Comparison of ENCODE assay signal across 8 mouse cellular contexts in genomic region chr2:44927482-44927811, GRCm38 (mm10). TPM values are rescaled to one million over a fixed set of nuclear protein-coding genes. Genes with fewer than 3 reads are reported as not detected.
DNase-seq lines count a peak whose midpoint lies in the region; ATAC-seq and TF ChIP-seq lines count a peak whose summit lies in the region.

Gene Gtdc1, minus strand, starts transcription at chr2:44927657.

- peaks cover 42% of the 10 kb centered on the region for H3K4me1 ChIP-seq in erythroblast, embryonic 14.5 days (ENCODE audit: control insufficient read depth)
- peaks cover 37% of the 10 kb centered on the region for H3K4me1 ChIP-seq in G1E (ENCODE audit: insufficient read depth, low read depth, low read length)
- H3K4me1 ChIP-seq in forebrain, embryonic 15.5 days, result peaks cover 15% of the 10 kb centered on the region
- peaks cover 4% of the 10 kb centered on the region; the same call in 1 of the 2 replicates for H3K4me1 ChIP-seq in hindbrain, embryonic 14.5 days (replicated peaks; ENCODE audit: control insufficient read depth, insufficient read depth, low read length)
- H3K4me1 ChIP-seq in liver, postnatal 0 days (ENCODE audit: insufficient read depth), result peaks cover 15% of the 10 kb centered on the region

- H3K9me3 ChIP-seq in erythroblast, embryonic 14.5 days (ENCODE audit: control insufficient read depth, low read length), result no peaks in the 10 kb centered on the region
- no peaks in the 10 kb centered on the region for H3K9me3 ChIP-seq in G1E (replicated peaks)
- H3K9me3 ChIP-seq in forebrain, embryonic 15.5 days, result no peaks in the 10 kb centered on the region
- H3K9me3 ChIP-seq in hindbrain, embryonic 14.5 days (ENCODE audit: control insufficient read depth, low read length), result no peaks in the 10 kb centered on the region
- no peaks in the 10 kb centered on the region for H3K9me3 ChIP-seq in liver, postnatal 0 days (ENCODE audit: low read length)

- H3K4me2 ChIP-seq in forebrain, embryonic 15.5 days (replicated peaks), result peak within 1 kb of the TSS; percentile 86
- H3K4me2 ChIP-seq in hindbrain, embryonic 14.5 days (replicated peaks), result peak within 1 kb of the TSS; percentile 70
- peak within 1 kb of the TSS; percentile 95 for H3K4me2 ChIP-seq in liver, postnatal 0 days (ENCODE audit: low read depth, low read length)

- peaks cover 2% of the 10 kb centered on the region for H3K36me3 ChIP-seq in erythroblast, embryonic 14.5 days (ENCODE audit: control insufficient read depth)
- no peaks in the 10 kb centered on the region for H3K36me3 ChIP-seq in G1E (replicated peaks)
- no peaks in the 10 kb centered on the region for H3K36me3 ChIP-seq in forebrain, embryonic 15.5 days
- H3K36me3 ChIP-seq in hindbrain, embryonic 14.5 days (replicated peaks; ENCODE audit: control insufficient read depth, insufficient read depth), result no peaks in the 10 kb centered on the region
- no peaks in the 10 kb centered on the region for H3K36me3 ChIP-seq in liver, postnatal 0 days (replicated peaks; ENCODE audit: insufficient read depth, low read length)

- ATAC-seq in erythroblast, adult 5-6 weeks (replicated peaks; ENCODE audit: low FRiP score, poor library complexity, severe bottlenecking), result no peak
- ATAC-seq in G1E (ENCODE audit: extremely low read depth, insufficient number of reproducible peaks, low FRiP score, poor library complexity, severe bottlenecking), result no peak
- ATAC-seq in forebrain, embryonic 15.5 days (replicated peaks), result no peak
- no peak for ATAC-seq in hindbrain, embryonic 14.5 days (ENCODE audit: low FRiP score)
- peak; percentile 20 for ATAC-seq in liver, postnatal 0 days

- peak within 1 kb of the TSS; percentile 93 for H3K27ac ChIP-seq in forebrain, embryonic 15.5 days (replicated peaks)
- H3K27ac ChIP-seq in hindbrain, embryonic 14.5 days, result peak within 1 kb of the TSS; percentile 89
- peak within 1 kb of the TSS; percentile 99 for H3K27ac ChIP-seq in liver, postnatal 0 days (ENCODE audit: low read depth)

- peak within 1 kb of the TSS; percentile 95 for H3K4me3 ChIP-seq in erythroblast, embryonic 14.5 days (replicated peaks)
- peak within 1 kb of the TSS; percentile 86 for H3K4me3 ChIP-seq in G1E (ENCODE audit: low read depth, low read length)
- peak within 1 kb of the TSS; percentile 78 for H3K4me3 ChIP-seq in forebrain, embryonic 15.5 days
- peak within 1 kb of the TSS; percentile 66 for H3K4me3 ChIP-seq in hindbrain, embryonic 14.5 days (replicated peaks; ENCODE audit: low read length)
- peak within 1 kb of the TSS; percentile 87 for H3K4me3 ChIP-seq in liver, postnatal 0 days (ENCODE audit: low read depth, low read length)

- under 1% methylated on average over 22 of the region's 27 CpGs for WGBS in forebrain, embryonic 15.5 days
- WGBS in hindbrain, embryonic 14.5 days, result under 1% methylated on average over 25 of the region's 27 CpGs
- WGBS in liver, postnatal 0 days (ENCODE audit: insufficient replicate concordance), result 0% methylated on average over 20 of the region's 27 CpGs

- no peak for TF ChIP-seq EP300 in liver, postnatal 0 days (IDR thresholded peaks at IDR 0.05; ENCODE audit: low read depth)

- no peaks in the 10 kb centered on the region for H3K27me3 ChIP-seq in erythroblast, embryonic 14.5 days (ENCODE audit: control insufficient read depth)
- no peaks in the 10 kb centered on the region for H3K27me3 ChIP-seq in G1E (ENCODE audit: insufficient read depth, low read length)
- H3K27me3 ChIP-seq in forebrain, embryonic 15.5 days, result no peaks in the 10 kb centered on the region
- no peaks in the 10 kb centered on the region for H3K27me3 ChIP-seq in hindbrain, embryonic 14.5 days (ENCODE audit: control insufficient read depth, insufficient read depth, low read length)
- H3K27me3 ChIP-seq in liver, postnatal 0 days (ENCODE audit: insufficient read depth, low read length), result no peaks in the 10 kb centered on the region

- no peak for DNase-seq in G1E (ENCODE audit: low spot score)
- DNase-seq in hindbrain, embryonic 14.5 days (ENCODE audit: low spot score), result no peak
- DNase-seq in liver, postnatal 0 days, result no peak
- DNase-seq in right cerebral cortex, postnatal 14 days, result no peak
- no peak for DNase-seq in cerebellum, postnatal 4 days (ENCODE audit: low spot score in 2 of 2)

- H3K9ac ChIP-seq in forebrain, embryonic 15.5 days (replicated peaks), result peak within 1 kb of the TSS; percentile 87
- H3K9ac ChIP-seq in hindbrain, embryonic 14.5 days, result peak within 1 kb of the TSS; percentile 76
- H3K9ac ChIP-seq in liver, postnatal 0 days (replicated peaks), result peak within 1 kb of the TSS; percentile 89

- TF ChIP-seq CTCF in G1E (IDR thresholded peaks at IDR 0.05; ENCODE audit: low read depth, low read length), result no peak
- no peak for TF ChIP-seq CTCF in liver, postnatal 0 days (IDR thresholded peaks at IDR 0.05; ENCODE audit: low read depth)

RNA-seq across cellular contexts. Expression of gene Gtdc1, which starts in this region (rescaled TPM):
- 0.21 and 0.52 TPM in 2 replicates for polyA plus RNA-seq in erythroblast, embryonic 14.5 days (2012)
- total RNA-seq in erythroblast, adult 5-6 weeks (2015; ENCODE audit: low replicate concordance), result 6.1 and 13.3 TPM in 2 replicates
- total RNA-seq in erythroblast, adult 5-6 weeks (2017; ENCODE audit: low replicate concordance), result 7.9 and 17.7 TPM in 2 replicates
- 41.8 and 47.1 TPM in 2 replicates for total RNA-seq in G1E (2014; fragmentation: Nextera tagmentation)
- 22.2 and 28.7 TPM in 2 replicates for total RNA-seq in G1E (2017)
- polyA plus RNA-seq in G1E (2012), result 1.3 and 1.7 TPM in 2 replicates
- 25.9 and 35.9 TPM in 2 replicates for polyA plus RNA-seq in forebrain, embryonic 15.5 days (2015; fragmentation: Nextera tagmentation; extraction: Ambion mirVana)
- polyA plus RNA-seq in hindbrain, embryonic 14.5 days (2014; fragmentation: Nextera tagmentation; extraction: Ambion mirVana), result 23.0 and 23.7 TPM in 2 replicates
- polyA plus RNA-seq in liver, postnatal 0 days (2015; fragmentation: Nextera tagmentation; extraction: Ambion mirVana), result 7.8 and 8.5 TPM in 2 replicates
